Comparison of ENCODE assay signal across 1 mouse cellular context in the genomic region with DNA sequence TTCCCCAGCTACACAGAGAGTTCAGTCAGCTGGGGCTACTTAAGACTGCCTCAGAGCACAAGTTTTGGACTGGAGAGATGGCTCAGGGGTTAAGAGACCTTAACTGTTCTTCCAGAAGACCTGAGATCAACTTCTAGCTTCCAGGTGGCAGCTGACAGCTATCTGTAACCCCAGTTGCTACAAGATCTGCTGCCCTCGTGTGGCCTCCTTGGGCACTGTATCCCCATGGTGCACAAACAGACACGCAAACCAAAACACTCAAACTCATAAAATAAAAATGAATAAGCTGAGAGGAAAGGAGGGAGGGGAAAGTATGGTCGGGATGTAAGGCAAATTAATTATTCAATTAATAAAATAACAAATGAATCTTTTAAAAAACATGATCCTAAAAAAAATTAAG.
TF ChIP-seq lines count a peak whose summit lies in the region.

No protein-coding gene starts in this region.

TF ChIP-seq in CH12.LX, 34 proteins besides CTCF, POLR2A, EP300 and RAD21 (continued from another document):
- TF ChIP-seq MAZ (IDR thresholded peaks at IDR 0.05; ENCODE audit: low read depth, low read length) (0 out of 2 replicates have a peak, but pooled peaks have one; percentile 42), ZMIZ1 (IDR thresholded peaks at IDR 0.05; ENCODE audit: low read depth, low read length) (no peak), ZC3H11A (IDR thresholded peaks at IDR 0.05; ENCODE audit: low read depth, low read length) (peak; percentile 19; the same call in 1 of the 2 replicates), UBTF (IDR thresholded peaks at IDR 0.05; ENCODE audit: low read depth, low read length) (no peak), PAX5 (IDR thresholded peaks at IDR 0.05; ENCODE audit: low read length) (no peak), SIN3A (IDR thresholded peaks at IDR 0.05; ENCODE audit: low read length) (no peak), E2F4 (IDR thresholded peaks at IDR 0.05; ENCODE audit: insufficient replicate concordance, low read depth, low read length) (no peak), IRF4 (IDR thresholded peaks at IDR 0.05; ENCODE audit: low read depth, low read length) (peak; percentile 25; the same call in 1 of the 2 replicates), JUN (IDR thresholded peaks at IDR 0.05; ENCODE audit: insufficient read depth, low read depth, low read length) (no peak), ELF1 (IDR thresholded peaks at IDR 0.05; ENCODE audit: low read depth, low read length) (no peak), ZKSCAN1 (IDR thresholded peaks at IDR 0.05; ENCODE audit: borderline replicate concordance, low read depth, low read length) (no peak), CHD1 (IDR thresholded peaks at IDR 0.05; ENCODE audit: low read depth, low read length) (no peak)
